Mouse (Mus musculus) skeletal muscle tissue, postnatal 0 days (tissue): ENCODE results near the gene Olfr541. TPM values are rescaled to one million over a fixed set of nuclear protein-coding genes. Genes with fewer than 3 reads are reported as not detected.

Experiments
- polyA plus RNA-seq: library from polyadenylated mRNA; unstranded; fragments of >200 nt; fragmentation: Nextera tagmentation; extraction: Ambion mirVana; gene quantifications from 2 replicates; pipeline ENCODE4 v1.2.1, GENCODE M21; 2015

The Olfr541 gene
- not detected in 2 replicates for polyA plus RNA-seq

DNA sequence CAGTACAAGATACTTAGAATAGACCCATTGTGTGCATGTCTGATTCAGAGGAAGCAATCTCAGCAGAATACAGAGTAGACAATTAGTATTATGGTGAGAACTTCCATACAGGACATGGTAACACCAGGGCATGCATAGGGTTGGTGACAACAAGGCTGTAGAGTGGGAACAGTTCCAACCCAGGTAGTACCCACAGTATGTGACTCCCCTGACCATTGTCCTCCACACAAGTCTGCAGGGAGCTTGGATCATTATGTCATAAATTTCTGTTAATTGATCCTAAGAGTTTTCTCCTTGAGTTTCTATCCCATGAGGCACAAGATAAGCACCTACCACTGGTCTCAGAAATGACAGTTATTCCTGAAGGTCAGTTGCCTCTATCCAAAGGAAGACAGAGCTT is at the start of gene Olfr541:
Olfr541 (plus strand) TSS at position 301 of the 400 bp plus-strand sequence.

GRCm38 (mm10) chr7:140659630-140660029 is 37.4 kb upstream of the Olfr541 start, which contains the start of gene Olfr539:
Gene Olfr539, plus strand, starts transcription at chr7:140659930.

DNA sequence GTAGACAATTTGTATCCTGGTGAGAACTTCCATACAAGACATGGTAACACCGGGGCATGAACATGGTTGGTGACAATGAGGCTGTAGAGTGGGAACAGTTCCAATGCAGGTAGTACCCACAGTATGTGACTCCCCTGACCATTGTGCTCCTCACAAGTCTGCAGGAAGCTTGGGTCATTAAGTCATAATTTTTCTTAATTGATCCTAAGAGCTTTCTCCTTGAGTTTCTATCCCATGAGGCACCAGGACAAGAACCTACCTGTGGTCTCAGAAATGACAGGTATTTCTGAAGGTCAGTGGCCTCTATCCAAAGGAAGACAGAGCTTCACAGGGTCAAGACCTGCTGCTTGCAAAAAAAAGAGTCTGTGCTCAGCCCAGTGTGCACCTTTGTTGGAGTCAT is 15.4 kb upstream of the Olfr541 start, which contains the start of gene Olfr45:
Olfr45 (plus strand) TSS at position 301 of the 400 bp plus-strand sequence.

Other genes starting within 250 kb of the Olfr541 start
- gene Olfr533, start 233.9 kb upstream of the Olfr541 start, polyA plus RNA-seq = not detected in 2 replicates
- not detected in 2 replicates for gene Olfr535, start 213.1 kb upstream of the Olfr541 start, polyA plus RNA-seq
- not detected in 2 replicates for gene Olfr536, start 189.9 kb upstream of the Olfr541 start, polyA plus RNA-seq
- gene Olfr538, start 129.4 kb upstream of the Olfr541 start, polyA plus RNA-seq = not detected in 2 replicates
- not detected in 2 replicates for gene Olfr46, start 96.0 kb upstream of the Olfr541 start, polyA plus RNA-seq
- not detected in 2 replicates for gene Olfr61, start 68.3 kb upstream of the Olfr541 start, polyA plus RNA-seq
- gene Olfr53, start 50.8 kb upstream of the Olfr541 start, polyA plus RNA-seq = not detected in 2 replicates
- gene Olfr539, start 37.3 kb upstream of the Olfr541 start, polyA plus RNA-seq = not detected in 2 replicates
- not detected in 2 replicates for gene Olfr45, start 15.3 kb upstream of the Olfr541 start, polyA plus RNA-seq
- 0.29 and 13.1 TPM in 2 replicates for gene Cyp2e1, start 66.5 kb downstream of the Olfr541 start, polyA plus RNA-seq
- gene Syce1, start 90.6 kb downstream of the Olfr541 start, polyA plus RNA-seq = 0.21 TPM in 1 of 2 replicates, not detected in the other
- gene Zfp941, start 124.9 kb downstream of the Olfr541 start, polyA plus RNA-seq = 0.11 and 0.14 TPM in 2 replicates
- gene Urah, start 137.8 kb downstream of the Olfr541 start, polyA plus RNA-seq = 5.0 TPM in 1 of 2 replicates, not detected in the other
- not detected in 2 replicates for gene Scgb1c1, start 148.3 kb downstream of the Olfr541 start, polyA plus RNA-seq
- not detected in 2 replicates for gene Odf3, start 150.5 kb downstream of the Olfr541 start, polyA plus RNA-seq
- gene Gm45785, start 159.1 kb downstream of the Olfr541 start, polyA plus RNA-seq = not detected in 2 replicates
- gene Ric8a, start 159.7 kb downstream of the Olfr541 start, polyA plus RNA-seq = 40.2 and 42.3 TPM in 2 replicates
- 35.0 and 37.4 TPM in 2 replicates for gene Bet1l, start 160.3 kb downstream of the Olfr541 start, polyA plus RNA-seq
- 170 and 182 TPM in 2 replicates for gene Psmd13, start 184.7 kb downstream of the Olfr541 start, polyA plus RNA-seq
- gene Sirt3, start 185.0 kb downstream of the Olfr541 start, polyA plus RNA-seq = 28.6 and 32.3 TPM in 2 replicates
- 998 and 1,212 TPM in 2 replicates for gene Cox8b, start 203.2 kb downstream of the Olfr541 start, polyA plus RNA-seq
- gene Nlrp6, start 223.6 kb downstream of the Olfr541 start, polyA plus RNA-seq = 0.02 and 0.06 TPM in 2 replicates
- 8.7 and 9.2 TPM in 2 replicates for gene Pgghg, start 244.1 kb downstream of the Olfr541 start, polyA plus RNA-seq